17 mouse cellular contexts compared by ENCODE assay signal in genomic region chr4:118243298-118243697, GRCm38 (mm10). TPM values are rescaled to one million over a fixed set of nuclear protein-coding genes. Genes with fewer than 3 reads are reported as not detected.
DNase-seq lines count a peak whose midpoint lies in the region; ATAC-seq lines count a peak whose summit lies in the region.
"Had no signal": no experiment of that assay in that cellular context is flagged by ENCODE, and none has a peak within 500 bp of the region (broad histone marks: within the 10 kb centered on the region; RNA-seq: fewer than 3 reads in every experiment).

No protein-coding gene starts in this region.

- no peak overlapping the region for H3K9ac ChIP-seq in kidney, embryonic 15.5 days
- no peak overlapping the region for H3K9ac ChIP-seq in neural tube, embryonic 14.5 days (replicated peaks; ENCODE audit: low read depth, low read length)
- H3K9ac ChIP-seq in forebrain, embryonic 16.5 days (replicated peaks; ENCODE audit: low read depth, low read length): no peak overlapping the region
- no peak overlapping the region for H3K9ac ChIP-seq in midbrain, embryonic 16.5 days (ENCODE audit: low read depth, low read length)
- H3K9ac ChIP-seq: limb, embryonic 12.5 days; liver, embryonic 14.5 days; lung, embryonic 15.5 days; stomach, embryonic 15.5 days had no signal

- H3K4me2 ChIP-seq in kidney, embryonic 15.5 days: no peak overlapping the region
- no peak overlapping the region for H3K4me2 ChIP-seq in neural tube, embryonic 14.5 days (ENCODE audit: low read depth, low read length)
- H3K4me2 ChIP-seq in forebrain, embryonic 16.5 days (ENCODE audit: low read length): no peak overlapping the region
- H3K4me2 ChIP-seq in midbrain, embryonic 16.5 days (ENCODE audit: low read length): no peak overlapping the region
- H3K4me2 ChIP-seq: limb, embryonic 12.5 days; lung, embryonic 15.5 days; stomach, embryonic 15.5 days had no signal

- peak overlapping the region; percentile 80 for H3K27ac ChIP-seq in kidney, embryonic 15.5 days
- peak overlapping the region; percentile 7; the same call in 1 of the 2 replicates for H3K27ac ChIP-seq in neural tube, embryonic 14.5 days (ENCODE audit: low read depth, low read length)
- H3K27ac ChIP-seq in forebrain, embryonic 16.5 days (ENCODE audit: low read length): peak overlapping the region; percentile 44; the same call in 1 of the 2 replicates
- peak overlapping the region; percentile 43; the same call in 1 of the 2 replicates for H3K27ac ChIP-seq in midbrain, embryonic 16.5 days (ENCODE audit: low read length)
- H3K27ac ChIP-seq: heart, embryonic 10.5 days; liver, embryonic 14.5 days; lung, embryonic 15.5 days; stomach, embryonic 15.5 days had no signal

- DNase-seq in kidney, adult 9 months: no peak
- no peak for DNase-seq in neural tube, embryonic 10.5 days (ENCODE audit: extremely low spot score, low spot score)
- no peak for DNase-seq in layer of hippocampus, adult 18-20 months (ENCODE audit: low spot score in 2 of 2)
- no peak for DNase-seq in left cerebral cortex, adult 9 months (ENCODE audit: low spot score in 2 of 2)
- DNase-seq: adrenal gland, adult 2 months; cerebellum, adult 9-10 months; lung, postnatal 4 days; right cerebral cortex, postnatal 25 days had no signal

- H3K36me3 ChIP-seq in kidney, embryonic 15.5 days: peaks cover 63% of the 10 kb centered on the region
- peaks cover 24% of the 10 kb centered on the region for H3K36me3 ChIP-seq in neural tube, embryonic 14.5 days (ENCODE audit: control insufficient read depth, insufficient read depth, low read length)
- peaks cover 17% of the 10 kb centered on the region for H3K36me3 ChIP-seq in forebrain, embryonic 16.5 days (ENCODE audit: control insufficient read depth, insufficient read depth)
- peaks cover 14% of the 10 kb centered on the region for H3K36me3 ChIP-seq in midbrain, embryonic 16.5 days (ENCODE audit: control insufficient read depth, insufficient read depth, low read length)

- WGBS in kidney, embryonic 15.5 days: 81% methylated on average over 11 of the region's 11 CpGs
- 70% methylated on average over 11 of the region's 11 CpGs for WGBS in neural tube, embryonic 14.5 days
- 49% methylated on average over 11 of the region's 11 CpGs for WGBS in forebrain, embryonic 16.5 days
- WGBS in midbrain, embryonic 16.5 days: 69% methylated on average over 11 of the region's 11 CpGs

- H3K4me1 ChIP-seq in kidney, embryonic 15.5 days: peaks cover 43% of the 10 kb centered on the region
- H3K4me1 ChIP-seq in neural tube, embryonic 14.5 days (ENCODE audit: control insufficient read depth, insufficient read depth, low read length): 0 out of 2 replicates have a peak, but pooled peaks cover 4% of the 10 kb centered on the region
- H3K4me1 ChIP-seq in forebrain, embryonic 16.5 days (replicated peaks; ENCODE audit: control insufficient read depth, insufficient read depth, low read length): peaks cover 15% of the 10 kb centered on the region
- H3K4me1 ChIP-seq in midbrain, embryonic 16.5 days (ENCODE audit: control insufficient read depth, insufficient read depth, low read length): peaks cover 8% of the 10 kb centered on the region
- H3K4me1 ChIP-seq: lung, embryonic 15.5 days had no signal

- no peak overlapping the region for H3K4me3 ChIP-seq in kidney, embryonic 15.5 days (replicated peaks)
- no peak overlapping the region for H3K4me3 ChIP-seq in neural tube, embryonic 14.5 days (ENCODE audit: low read depth, low read length)
- H3K4me3 ChIP-seq in forebrain, embryonic 16.5 days (replicated peaks; ENCODE audit: low read length): no peak overlapping the region
- no peak overlapping the region for H3K4me3 ChIP-seq in midbrain, embryonic 16.5 days (ENCODE audit: low read depth, low read length)
- H3K4me3 ChIP-seq: heart, embryonic 10.5 days; limb, embryonic 12.5 days; lung, embryonic 15.5 days; stomach, embryonic 15.5 days had no signal

- no peaks in the 10 kb centered on the region for H3K27me3 ChIP-seq in kidney, embryonic 15.5 days
- no peaks in the 10 kb centered on the region for H3K27me3 ChIP-seq in neural tube, embryonic 14.5 days (ENCODE audit: control insufficient read depth, insufficient read depth, low read length)
- no peaks in the 10 kb centered on the region for H3K27me3 ChIP-seq in forebrain, embryonic 16.5 days (replicated peaks; ENCODE audit: control insufficient read depth, insufficient read depth, low read length)
- H3K27me3 ChIP-seq in midbrain, embryonic 16.5 days (ENCODE audit: control insufficient read depth, insufficient read depth, low read depth, low read length): no peaks in the 10 kb centered on the region
- H3K27me3 ChIP-seq: limb, embryonic 12.5 days; lung, embryonic 15.5 days; stomach, embryonic 15.5 days had no signal

- ATAC-seq in kidney, embryonic 15.5 days (replicated peaks; ENCODE audit: low FRiP score): no peak
- ATAC-seq in neural tube, embryonic 14.5 days (ENCODE audit: low read depth): no peak
- ATAC-seq in forebrain, embryonic 16.5 days: peak; percentile 84
- ATAC-seq in midbrain, embryonic 16.5 days: no peak

- H3K9me3 ChIP-seq in kidney, embryonic 15.5 days (replicated peaks): no peaks in the 10 kb centered on the region
- H3K9me3 ChIP-seq in neural tube, embryonic 14.5 days (ENCODE audit: control insufficient read depth, low read length): no peaks in the 10 kb centered on the region
- H3K9me3 ChIP-seq in forebrain, embryonic 16.5 days (ENCODE audit: control insufficient read depth, low read length): no peaks in the 10 kb centered on the region
- H3K9me3 ChIP-seq in midbrain, embryonic 16.5 days (replicated peaks; ENCODE audit: control insufficient read depth, low read length, poor library complexity, severe bottlenecking): no peaks in the 10 kb centered on the region
- H3K9me3 ChIP-seq: heart, embryonic 10.5 days; limb, embryonic 12.5 days; lung, embryonic 15.5 days; stomach, embryonic 15.5 days had no signal

RNA-seq across cellular contexts. Expression of gene Ptprf, which starts 47.9 kb away (rescaled TPM):
- polyA plus RNA-seq in kidney, embryonic 15.5 days (2015; fragmentation: Nextera tagmentation; extraction: Ambion mirVana): 64.2 and 64.4 TPM in 2 replicates
- polyA plus RNA-seq in neural tube, embryonic 14.5 days (2014; fragmentation: Nextera tagmentation; extraction: Ambion mirVana): 52.4 and 66.7 TPM in 2 replicates
- 77.0 and 81.6 TPM in 2 replicates for polyA plus RNA-seq in forebrain, embryonic 16.5 days (2015; fragmentation: Nextera tagmentation; extraction: Ambion mirVana)
- polyA plus RNA-seq in midbrain, embryonic 16.5 days (2015; fragmentation: Nextera tagmentation; extraction: Ambion mirVana): 78.9 and 85.5 TPM in 2 replicates
- 10 to 100 TPM; 67.6 to 77.5 TPM for total RNA-seq in layer of hippocampus, adult 18-20 months (2021)

Comparison
In these comparisons a context has a peak if more than half of its experiments do, and no peak if none do; other contexts are left out.
1. H3K27ac ChIP-seq: peak in every context shown above with its lines; median percentile 80 in kidney, embryonic 15.5 days; 44 in forebrain, embryonic 16.5 days; 43 in midbrain, embryonic 16.5 days; 7 in neural tube, embryonic 14.5 days.